Mouse (Mus musculus) lung, embryonic 14.5 days (tissue): ENCODE measurements around the gene Camk2d. TPM values are rescaled to one million over a fixed set of nuclear protein-coding genes. Genes with fewer than 3 reads are reported as not detected.

ENCODE experiments used
- ATAC-seq: fragments of 200-750 bp; cut with Nextera tagmentation; 2 replicates; pipeline ENCODE4 v1.8.0; 2017; ENCODE audit warnings: mild to moderate bottlenecking, moderate TSS enrichment, moderate library complexity; ENCODE audit not compliant: insufficient read depth
- DNase-seq: peaks from one replicate; pipeline ENCODE4 v3.0.0-alpha.2; 2015
- H3K27ac ChIP-seq: fragments of 300-500 bp; sonication (generic); 2 replicates; pipeline ENCODE4 v1.5.1; 2014; ENCODE audit warnings: low read depth, mild to moderate bottlenecking, moderate library complexity
- H3K27me3 ChIP-seq: fragments of 300-500 bp; sonication (generic); 2 replicates; pipeline ENCODE4 v1.6.1; 2014; ENCODE audit warnings: low read length, control low read depth; ENCODE audit not compliant: insufficient read depth
- H3K36me3 ChIP-seq: fragments of 300-500 bp; sonication (generic); 2 replicates; pipeline ENCODE4 v1.6.1; 2014; ENCODE audit warnings: control low read depth; ENCODE audit not compliant: insufficient read depth
- H3K4me1 ChIP-seq: fragments of 300-500 bp; sonication (generic); 2 replicates; pipeline ENCODE4 v1.6.1; 2014; ENCODE audit warnings: antibody characterized with exemption, control low read depth; ENCODE audit not compliant: insufficient read depth
- H3K4me2 ChIP-seq: fragments of 300-500 bp; sonication (generic); 2 replicates; pipeline ENCODE4 v1.6.1; 2014; ENCODE audit warnings: mild to moderate bottlenecking
- H3K4me3 ChIP-seq: fragments of 300-500 bp; sonication (generic); 2 replicates; pipeline ENCODE4 v1.5.1; 2014; ENCODE audit warnings: low read depth, low read length
- H3K9ac ChIP-seq: fragments of 300-500 bp; sonication (generic); 2 replicates; pipeline ENCODE4 v1.6.1; 2014
- H3K9me3 ChIP-seq: fragments of 300-500 bp; sonication (generic); 2 replicates; pipeline ENCODE4 v1.6.1; 2016; ENCODE audit warnings: low read depth, low read length, control low read depth
- CTCF ChIP-seq: IDR thresholded peaks from 2 replicates; pipeline ENCODE4 v1.5.1; 2016; ENCODE audit warnings: antibody characterized with exemption, low read depth
- WGBS: fragments of 180-500 bp; shearing (Covaris S2); extraction: QIAGEN DNeasy Blood & Tissue Kit; methylation state at CpG from one replicate; pipeline ENCODE4 v1.1.7; 2014; 5-methylcytosine and 5-hydroxymethylcytosine counted together
- polyA plus RNA-seq: library from polyadenylated mRNA; unstranded; fragments of >200 nt; fragmentation: Nextera tagmentation; extraction: Ambion mirVana; gene quantifications from 2 replicates; pipeline ENCODE4 v1.2.1, GENCODE M21; 2014

Camk2d gene
- polyA plus RNA-seq, 1 experiment from 2014 or later, result 43.2 TPM

GRCm38 (mm10) chr3:126627968-126628367 is 31.9 kb downstream of the Camk2d start:
- DNase-seq, result no peak
- no peaks in the 10 kb centered on the region for H3K36me3 ChIP-seq
- no peaks in the 10 kb centered on the region for H3K27me3 ChIP-seq
- ATAC-seq, result no peak
- peaks cover 15% of the 10 kb centered on the region for H3K4me1 ChIP-seq
- no peak overlapping the region for H3K4me2 ChIP-seq
- 67% methylated on average over 4 of the region's 4 CpGs for WGBS
- no peak overlapping the region for H3K9ac ChIP-seq
- no peak for TF ChIP-seq CTCF
- H3K27ac ChIP-seq, result no peak overlapping the region
- no peak overlapping the region for H3K4me3 ChIP-seq
- H3K9me3 ChIP-seq, result no peaks in the 10 kb centered on the region

- no peak overlapping the region for H3K4me2 ChIP-seq
- peak overlapping the region; percentile 70 for H3K27ac ChIP-seq
- no peaks in the 10 kb centered on the region for H3K27me3 ChIP-seq
- peaks cover 15% of the 10 kb centered on the region for H3K4me1 ChIP-seq
- 38% methylated on average over 3 of the region's 3 CpGs for WGBS
- no peak for TF ChIP-seq CTCF
- no peaks in the 10 kb centered on the region for H3K9me3 ChIP-seq
- no peak overlapping the region for H3K4me3 ChIP-seq
- no peak overlapping the region for H3K9ac ChIP-seq
- DNase-seq, result no peak
- no peak for ATAC-seq
- H3K36me3 ChIP-seq, result no peaks in the 10 kb centered on the region
Measured at GRCm38 (mm10) chr3:126628380-126628779, 32.3 kb downstream of the Camk2d start.

GRCm38 (mm10) chr3:126629040-126629439 is 32.9 kb downstream of the Camk2d start:
- no peak overlapping the region for H3K4me3 ChIP-seq
- peaks cover 15% of the 10 kb centered on the region for H3K4me1 ChIP-seq
- 55% methylated on average over 2 of the region's 2 CpGs for WGBS
- peak overlapping the region; percentile 70 for H3K27ac ChIP-seq
- no peaks in the 10 kb centered on the region for H3K9me3 ChIP-seq
- H3K4me2 ChIP-seq, result no peak overlapping the region
- no peaks in the 10 kb centered on the region for H3K36me3 ChIP-seq
- ATAC-seq (peak; percentile 77; the same call in 1 of the 2 replicates), DNase-seq (peak; percentile 66)
- no peaks in the 10 kb centered on the region for H3K27me3 ChIP-seq
- TF ChIP-seq CTCF, result no peak
- H3K9ac ChIP-seq, result no peak overlapping the region

- Histone ChIP-seq H3K9me3 (no peaks in the 10 kb centered on the region), H3K9ac (no peak overlapping the region), H3K4me1 (peaks cover 15% of the 10 kb centered on the region), H3K27me3 (no peaks in the 10 kb centered on the region), H3K36me3 (no peaks in the 10 kb centered on the region), H3K4me3 (no peak overlapping the region), H3K27ac (peak overlapping the region; percentile 67), H3K4me2 (peak overlapping the region; percentile 16; the same call in 1 of the 2 replicates)
- WGBS, result 29% methylated on average over 19 of the region's 19 CpGs
- peak; percentile 45; the same call in 1 of the 2 replicates for ATAC-seq
- DNase-seq, result peak; percentile 80
- TF ChIP-seq CTCF, result no peak
Measured at GRCm38 (mm10) chr3:126630111-126630869, 34.2 kb downstream of the Camk2d start.

DNA sequence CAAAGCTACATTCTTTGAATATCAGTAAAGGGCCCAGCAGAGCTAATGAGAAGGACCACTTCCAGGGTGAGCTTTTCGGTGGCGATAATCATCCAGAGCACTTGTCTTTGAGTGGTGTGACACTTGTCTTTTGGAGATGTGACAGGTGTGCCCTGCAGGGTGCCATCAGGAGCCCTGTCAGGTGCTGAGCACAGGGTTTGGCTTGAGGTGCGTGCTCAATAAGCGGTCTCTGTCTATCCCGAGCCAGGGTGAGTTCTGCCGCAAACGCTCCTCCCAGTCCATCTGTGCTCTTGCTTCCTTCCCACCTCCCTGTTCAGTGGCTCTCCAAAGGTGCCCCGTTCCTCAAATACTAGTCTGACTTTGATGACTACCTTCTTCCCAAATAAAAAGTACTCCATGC is 35.5 kb downstream of the Camk2d start:
- no peak overlapping the region for H3K4me3 ChIP-seq
- peaks cover 15% of the 10 kb centered on the region for H3K4me1 ChIP-seq
- 0 out of 2 replicates have a peak, but pooled peaks have one; percentile 10 for ATAC-seq
- no peaks in the 10 kb centered on the region for H3K36me3 ChIP-seq
- H3K27ac ChIP-seq, result peak overlapping the region; percentile 30; the same call in 1 of the 2 replicates
- WGBS, result 53% methylated on average over 8 of the region's 8 CpGs
- no peak overlapping the region for H3K4me2 ChIP-seq
- H3K9ac ChIP-seq, result no peak overlapping the region
- no peaks in the 10 kb centered on the region for H3K9me3 ChIP-seq
- DNase-seq, result no peak
- no peak for TF ChIP-seq CTCF
- no peaks in the 10 kb centered on the region for H3K27me3 ChIP-seq

DNA sequence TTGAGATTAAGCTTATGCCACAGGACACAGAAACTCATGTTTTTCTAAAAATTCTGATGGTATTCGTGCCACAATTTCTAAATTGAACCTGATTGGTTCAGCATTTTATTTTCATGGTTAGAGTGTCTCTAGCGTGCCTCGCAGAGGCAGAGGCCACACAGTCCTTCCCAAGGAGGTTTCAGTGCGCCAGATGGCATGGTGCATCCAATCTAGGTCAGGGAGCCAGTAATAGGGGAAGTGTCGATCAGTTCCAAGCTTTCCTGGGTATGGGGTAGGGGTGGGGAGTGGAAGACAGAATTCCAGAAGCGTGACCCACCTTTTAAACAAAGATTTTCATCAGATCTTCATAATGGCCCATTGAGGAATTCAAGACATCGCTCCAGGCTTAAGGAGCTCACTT is 36.5 kb downstream of the Camk2d start:
- H3K4me2 ChIP-seq, result no peak overlapping the region
- no peak overlapping the region for H3K4me3 ChIP-seq
- peaks cover 15% of the 10 kb centered on the region for H3K4me1 ChIP-seq
- 68% methylated on average over 7 of the region's 7 CpGs for WGBS
- DNase-seq (no peak), ATAC-seq (no peak)
- H3K27me3 ChIP-seq, result no peaks in the 10 kb centered on the region
- no peaks in the 10 kb centered on the region for H3K9me3 ChIP-seq
- no peak overlapping the region for H3K9ac ChIP-seq
- no peaks in the 10 kb centered on the region for H3K36me3 ChIP-seq
- H3K27ac ChIP-seq, result no peak overlapping the region
- TF ChIP-seq CTCF, result no peak

GRCm38 (mm10) chr3:126634171-126634570 is 38.1 kb downstream of the Camk2d start:
- no peak overlapping the region for H3K27ac ChIP-seq
- no peaks in the 10 kb centered on the region for H3K9me3 ChIP-seq
- H3K4me3 ChIP-seq, result no peak overlapping the region
- DNase-seq (no peak), ATAC-seq (no peak)
- peaks cover 14% of the 10 kb centered on the region for H3K4me1 ChIP-seq
- H3K27me3 ChIP-seq, result no peaks in the 10 kb centered on the region
- H3K9ac ChIP-seq, result no peak overlapping the region
- 80% methylated on average over 6 of the region's 6 CpGs for WGBS
- no peaks in the 10 kb centered on the region for H3K36me3 ChIP-seq
- no peak overlapping the region for H3K4me2 ChIP-seq
- no peak for TF ChIP-seq CTCF
